Mouse (Mus musculus) urinary bladder, adult 18-20 months (tissue): ENCODE measurements at regions not wholly inside any gene's neighbourhood (a gene's known extent, or its start where the extent isn't known, plus 50 kb on each side); places are given as distances from the start of the nearest gene placed in this dataset.
A peak's percentile ranks its signal among the peaks of the same experiment; 100 is the strongest.
"Not testable (repeated sequence)": the region's sequence is repeated elsewhere in the genome, so short reads cannot be mapped to it uniquely, and the experiment has no call there.

Experiments
- DNase-seq, 2 experiments: peaks; one replicate each; pipeline ENCODE4 v3.0.0; 2022; ENCODE audit warnings: low spot score in 2 of 2, mixed read lengths in 2 of 2

GRCm38 (mm10) chr4:3049972-3050846 is 116.9 kb upstream of the Vmn1r2 start:
- no peak for DNase-seq

DNA sequence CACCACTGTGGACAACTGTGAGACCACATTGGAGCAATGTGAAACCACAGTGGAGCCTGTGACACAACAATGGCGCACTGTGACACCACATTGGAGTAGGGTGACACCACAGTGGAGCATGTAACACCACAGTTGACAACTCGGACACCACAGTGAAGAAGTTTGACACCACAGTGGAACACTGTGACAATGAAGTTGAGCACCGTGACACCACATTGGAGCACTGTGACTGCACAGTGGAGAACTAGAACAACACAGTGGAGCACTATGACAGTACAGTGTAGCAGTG is 116.3 kb upstream of the Vmn1r2 start:
- no peak for DNase-seq

DNA sequence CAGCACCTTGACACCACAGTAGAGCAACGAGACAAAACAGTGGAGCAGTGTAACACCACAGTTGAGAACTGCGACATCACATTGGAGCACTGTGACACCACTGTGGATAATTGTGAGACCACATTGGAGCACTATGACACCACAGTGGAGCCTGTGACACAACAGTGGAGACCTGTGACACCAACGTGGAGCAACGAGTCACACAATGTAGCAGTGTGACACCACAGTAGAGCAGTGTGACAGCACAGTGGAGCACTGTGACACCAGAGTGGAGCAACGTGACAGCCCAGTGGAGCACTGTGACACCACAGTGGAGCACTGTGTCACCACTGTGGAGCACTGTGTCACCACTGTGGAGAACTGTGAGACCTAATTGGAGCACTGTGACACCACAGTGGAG is 115.9 kb upstream of the Vmn1r2 start:
- no peak for DNase-seq

GRCm38 (mm10) chr4:3052314-3053059 is 114.6 kb upstream of the Vmn1r2 start:
- peak in 1 of 2 experiments; percentile 0 for DNase-seq

DNA sequence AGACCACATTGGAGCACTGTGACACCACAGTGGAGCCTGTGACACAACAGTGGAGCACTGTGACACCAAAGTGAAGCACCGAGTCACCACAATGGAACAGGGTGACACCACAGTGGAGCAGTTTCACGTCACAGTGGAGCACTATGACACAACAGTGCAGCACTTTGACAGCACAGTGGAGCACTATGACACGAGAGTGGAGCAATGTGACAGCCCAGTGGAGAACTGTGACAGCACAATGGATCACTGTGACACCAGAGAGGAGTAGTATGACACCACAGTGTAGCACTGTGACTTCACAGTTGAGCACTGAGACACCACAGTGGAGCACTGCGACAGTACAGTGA is 114.1 kb upstream of the Vmn1r2 start:
- DNase-seq, result no peak

- DNase-seq, result no peak
Observed at GRCm38 (mm10) chr4:3053496-3054216, 113.5 kb upstream of the Vmn1r2 start.

DNA sequence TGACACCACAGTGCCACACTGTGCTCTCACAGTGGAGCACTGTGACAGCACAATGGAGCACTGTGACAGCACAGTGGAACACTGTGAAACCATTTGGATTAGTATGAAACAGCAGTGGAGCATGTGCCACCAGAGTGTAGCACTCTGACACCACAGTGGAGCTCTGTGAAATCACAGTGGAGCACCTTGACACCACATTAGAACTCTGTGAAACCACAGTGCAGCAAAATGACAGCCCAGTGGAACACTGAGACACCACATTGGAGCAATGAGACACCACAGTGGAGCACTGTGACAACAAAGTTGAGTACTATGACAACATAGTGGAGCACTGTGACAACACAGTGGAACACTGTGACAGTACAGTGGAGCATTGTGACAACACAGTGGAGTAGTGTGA is 112.2 kb upstream of the Vmn1r2 start:
- DNase-seq, result no peak

DNA sequence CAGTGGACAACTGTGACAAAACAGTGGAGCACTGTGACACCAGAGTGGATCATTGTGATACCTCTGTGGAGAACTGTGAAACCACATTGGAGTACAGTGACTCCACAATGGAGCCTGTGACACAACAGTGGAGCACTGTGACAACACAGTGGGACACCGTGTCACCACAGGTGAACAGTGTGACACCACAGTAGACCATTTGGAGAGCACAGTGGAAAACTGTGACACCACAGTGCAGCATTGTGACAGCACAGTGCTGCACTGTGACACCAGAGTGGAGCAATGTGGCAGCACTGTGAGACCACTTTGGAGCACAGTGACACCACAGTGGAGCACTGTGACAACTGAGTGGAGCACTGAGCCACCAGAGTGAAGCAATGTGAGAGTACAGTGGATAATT is 111.7 kb upstream of the Vmn1r2 start:
- DNase-seq, result no peak

DNA sequence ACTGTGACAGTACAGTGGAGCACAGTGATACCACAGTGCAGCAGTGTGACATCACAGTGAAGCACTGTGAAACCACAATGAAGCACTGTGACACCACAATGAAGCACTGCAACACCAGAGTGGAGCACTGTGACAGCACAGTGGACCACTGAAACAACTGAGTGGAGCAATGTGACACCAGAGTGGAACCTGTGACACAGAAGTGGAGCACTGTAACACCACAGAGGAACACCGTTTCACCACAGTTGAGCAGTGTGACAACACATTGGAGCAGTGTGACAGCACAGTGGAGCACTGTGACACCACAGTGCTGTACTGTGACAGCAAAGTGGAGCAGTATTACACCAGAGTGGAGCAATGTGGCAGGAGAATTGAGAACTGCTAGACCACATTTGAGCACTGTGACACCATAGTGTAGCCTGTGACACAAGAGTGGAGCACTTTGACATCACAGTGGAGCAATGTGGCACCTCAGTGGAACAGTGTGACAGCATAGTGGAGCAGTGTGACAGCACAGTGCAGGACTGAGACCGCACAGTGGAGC is 107.5 kb upstream of the Vmn1r2 start:
- no peak for DNase-seq

GRCm38 (mm10) chr4:3062027-3062605 is 105.0 kb upstream of the Vmn1r2 start:
- no peak for DNase-seq

DNA sequence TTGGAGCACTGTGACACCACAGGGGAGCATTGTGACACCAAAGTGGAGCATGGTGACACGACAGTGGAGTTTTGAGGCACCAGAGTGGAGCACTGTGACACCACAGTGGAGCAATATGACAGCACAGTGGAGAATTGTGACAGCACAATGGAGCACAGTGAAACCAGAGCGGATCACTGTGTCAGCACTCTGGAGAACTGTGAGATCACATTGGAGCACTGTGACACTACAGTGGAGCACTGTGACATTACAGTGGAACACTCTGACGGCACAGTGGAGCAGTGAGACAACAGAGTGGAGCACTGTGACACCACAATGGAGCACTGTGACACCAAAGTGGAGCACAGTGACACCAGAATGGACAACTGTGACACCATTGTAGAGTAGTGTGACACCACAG is 103.2 kb upstream of the Vmn1r2 start:
- DNase-seq, result no peak

- no peak for DNase-seq
Observed at GRCm38 (mm10) chr4:3064571-3064970, 102.5 kb upstream of the Vmn1r2 start.

- not testable (repeated sequence) for DNase-seq
Observed at GRCm38 (mm10) chr4:3065335-3065734, 101.8 kb upstream of the Vmn1r2 start.

DNA sequence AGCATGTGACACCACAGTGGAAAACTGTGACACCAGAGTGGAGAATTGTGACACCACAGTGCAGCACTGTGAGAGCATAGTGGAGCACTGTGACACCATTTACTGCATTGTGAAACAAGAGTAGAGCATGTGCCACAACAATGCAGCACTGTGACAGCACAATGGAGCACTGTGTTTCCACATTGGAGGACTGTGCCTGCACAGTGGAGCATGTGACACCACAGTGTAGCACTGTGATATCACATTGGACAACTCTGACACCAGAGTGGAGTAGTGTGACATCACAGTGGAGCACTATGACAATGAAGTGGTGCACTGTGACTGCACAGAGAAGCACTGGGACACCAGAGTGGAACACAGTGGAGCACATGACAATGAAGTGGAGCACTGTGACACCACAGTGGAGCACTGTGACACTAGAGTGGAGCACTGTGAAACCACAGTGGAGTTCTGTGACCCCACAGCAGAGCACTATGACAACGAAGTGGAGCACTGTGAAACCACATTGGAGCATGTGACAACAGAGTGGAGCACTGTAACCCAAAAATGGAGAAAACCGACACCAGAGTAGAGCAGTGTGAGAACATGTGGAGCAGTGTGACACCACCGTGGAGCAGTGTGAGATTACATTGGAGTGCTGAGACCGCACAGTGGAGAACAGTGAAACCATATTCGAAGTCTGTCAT is 100.9 kb upstream of the Vmn1r2 start:
- DNase-seq, result peak in 1 of 2 experiments; percentile 0

DNA sequence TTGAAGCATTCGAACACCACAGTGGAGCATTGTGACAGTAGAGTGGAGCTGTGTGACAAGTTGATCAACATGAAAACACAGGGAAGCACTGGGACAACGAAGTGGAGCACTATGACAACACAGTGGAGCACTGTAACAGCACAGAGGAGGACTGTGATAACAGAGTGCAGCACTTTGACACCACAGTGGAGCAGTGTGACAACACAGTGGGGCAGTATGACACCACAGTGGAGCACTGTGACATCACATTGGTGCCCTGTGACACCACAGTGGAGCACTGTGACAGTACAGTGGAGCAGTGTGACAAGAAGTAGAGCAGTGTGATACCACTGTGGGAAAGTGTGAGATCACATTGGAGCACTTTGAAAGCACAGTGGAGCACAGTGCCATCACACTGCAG is 99.9 kb upstream of the Vmn1r2 start:
- no peak for DNase-seq

DNA sequence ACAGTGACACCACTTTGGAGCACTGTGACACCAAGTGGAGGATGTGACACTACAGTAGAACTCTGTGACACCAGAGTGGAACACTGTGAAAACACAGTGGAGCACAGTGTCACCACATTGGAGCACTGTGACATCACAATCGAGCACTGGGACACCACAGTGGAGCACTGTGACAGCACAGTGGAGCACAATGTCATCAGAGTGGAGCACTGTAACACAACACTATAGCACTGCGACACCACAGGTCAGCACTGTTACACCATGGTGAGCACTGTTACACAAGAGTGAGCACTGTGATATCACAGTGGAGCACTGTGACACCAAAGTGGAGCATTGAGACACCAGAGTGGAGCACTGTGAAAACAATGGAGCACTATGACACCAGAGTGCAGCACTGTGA is 99.5 kb upstream of the Vmn1r2 start:
- peak in 1 of 2 experiments; percentile 3 for DNase-seq

- no peak for DNase-seq
Observed at GRCm38 (mm10) chr4:3068306-3069223, 98.6 kb upstream of the Vmn1r2 start.

- no peak for DNase-seq
Observed at GRCm38 (mm10) chr4:3069341-3069740, 97.8 kb upstream of the Vmn1r2 start.

- DNase-seq, result not testable (repeated sequence)
Observed at GRCm38 (mm10) chr4:3071326-3071725, 95.8 kb upstream of the Vmn1r2 start.

DNA sequence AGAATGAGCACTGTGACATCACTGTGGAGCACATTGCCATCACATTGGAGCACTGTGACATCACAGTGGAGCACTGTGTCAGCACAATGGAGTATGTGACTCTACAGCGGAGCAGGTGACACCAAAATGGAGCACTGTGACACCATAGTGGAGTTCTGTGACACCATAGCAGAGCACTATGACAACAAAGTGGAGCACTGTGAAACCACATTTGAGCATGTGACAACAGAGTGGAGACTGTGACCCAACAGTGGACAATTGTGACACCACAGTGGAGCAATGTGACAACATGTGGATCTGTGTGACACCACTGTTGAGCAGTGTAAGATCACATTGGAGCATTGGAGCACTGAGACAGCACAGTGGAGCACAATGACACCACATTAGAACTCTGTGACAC is 87.2 kb upstream of the Vmn1r2 start:
- no peak for DNase-seq
